Mouse (Mus musculus) brown adipose tissue, adult 24 weeks (tissue): Measurements from ENCODE around the gene F5. TPM values are rescaled to one million over a fixed set of nuclear protein-coding genes. Genes with fewer than 3 reads are reported as not detected.
"Not testable (repeated sequence)": the region's sequence is repeated elsewhere in the genome, so short reads cannot be mapped to it uniquely, and the experiment has no call there.

Source experiments
- H3K27ac ChIP-seq: fragments of 200-500 bp; replicated peaks from 2 replicates; pipeline ENCODE4 v1.5.1; 2012; ENCODE audit warnings: low read depth, mild to moderate bottlenecking, low read length
- H3K4me1 ChIP-seq: fragments of 200-500 bp; 2 replicates; pipeline ENCODE4 v1.6.1; 2012; ENCODE audit warnings: low read length, mixed read lengths; ENCODE audit not compliant: control insufficient read depth, insufficient read depth, insufficient read length
- H3K4me3 ChIP-seq: fragments of 200-500 bp; 2 replicates; pipeline ENCODE4 v1.5.1; 2012; ENCODE audit warnings: low read depth, mild to moderate bottlenecking, low read length, moderate library complexity; ENCODE audit not compliant: insufficient read depth
- polyA plus RNA-seq: library from polyadenylated mRNA; stranded (reverse); fragments of >200 nt; gene quantifications from 2 replicates; pipeline ENCODE4 v1.2.4, GENCODE M21; 2012; ENCODE audit not compliant: missing spikeins, insufficient read depth, insufficient read length

Gene F5
- polyA plus RNA-seq, 1 experiment = 0.40 TPM

DNA sequence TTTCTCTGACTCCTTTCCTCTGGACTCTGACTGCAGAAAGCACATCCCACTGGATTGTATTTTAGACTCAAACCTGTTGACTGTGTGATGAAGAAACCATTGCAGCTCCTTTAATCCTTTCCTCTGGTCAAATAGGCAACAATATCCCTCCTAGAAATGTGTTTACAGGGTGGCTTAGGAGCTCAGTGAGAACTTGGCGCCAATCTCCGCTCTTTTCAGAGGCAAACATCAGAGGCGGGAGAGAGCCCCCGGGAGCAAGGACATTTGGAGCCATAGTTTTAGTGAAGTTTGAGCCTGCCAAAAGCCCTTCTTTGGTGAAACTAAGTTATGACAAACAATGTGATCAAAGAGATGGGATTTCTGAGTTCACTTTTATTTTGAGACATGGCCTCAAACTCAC is 33.7 kb downstream of the F5 start:
- Histone ChIP-seq H3K4me1 (no peaks in the 10 kb centered on the region), H3K4me3 (no peak overlapping the region), H3K27ac (no peak overlapping the region)

DNA sequence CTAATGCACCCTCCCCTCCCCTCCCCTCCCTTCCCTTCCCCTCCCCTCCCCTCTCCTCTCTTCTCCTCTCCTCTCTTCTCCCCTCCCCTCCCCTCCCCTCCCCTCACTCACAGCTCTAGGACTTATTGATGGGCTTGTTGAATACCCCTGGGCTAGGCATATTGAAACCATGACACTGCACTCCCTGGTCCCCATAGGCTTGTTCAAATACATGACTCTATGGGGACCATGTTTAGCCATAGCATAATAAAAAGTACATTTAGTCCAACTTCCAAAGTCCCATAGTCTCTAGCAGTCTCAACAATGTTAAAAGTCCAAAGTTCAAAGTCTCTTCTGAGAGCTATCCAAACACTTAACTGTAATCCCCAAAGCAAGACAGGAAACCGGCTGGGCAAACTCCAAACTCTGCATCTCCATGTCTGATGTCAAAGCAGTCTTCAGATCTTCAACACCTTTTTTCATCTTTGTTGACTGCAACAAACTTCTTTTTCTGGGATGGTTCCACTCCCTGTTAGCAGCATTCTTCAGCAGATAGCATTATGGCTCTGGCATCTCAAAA is 35.4 kb downstream of the F5 start:
- Histone ChIP-seq H3K27ac (no peak overlapping the region), H3K4me3 (no peak overlapping the region)

DNA sequence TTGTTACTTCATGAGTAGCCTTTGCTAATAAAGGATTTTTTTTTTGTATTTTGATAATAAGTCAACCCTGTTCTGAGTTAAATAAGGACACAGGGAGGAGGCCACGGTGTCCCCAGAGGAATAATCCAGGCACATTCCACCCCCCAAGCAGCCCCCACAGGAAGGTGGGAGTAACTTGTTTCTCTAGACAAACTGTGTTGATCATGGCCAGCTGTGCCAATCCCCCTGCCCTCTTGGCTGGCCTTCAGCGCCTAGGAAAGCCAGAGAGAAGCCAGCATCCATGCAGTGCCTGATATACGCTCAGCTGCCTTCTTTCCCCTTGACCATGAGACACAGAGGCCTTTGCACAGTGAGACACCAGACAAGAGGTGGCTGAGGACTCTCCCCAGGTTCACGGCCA is 47.9 kb downstream of the F5 start:
- no peaks in the 10 kb centered on the region for H3K4me1 ChIP-seq
- H3K4me3 ChIP-seq = no peak overlapping the region
- no peak overlapping the region for H3K27ac ChIP-seq

More for the DNA sequence above, 35.4 kb downstream of the F5 start:
- H3K4me1 ChIP-seq = no peaks in the 10 kb centered on the region

DNA sequence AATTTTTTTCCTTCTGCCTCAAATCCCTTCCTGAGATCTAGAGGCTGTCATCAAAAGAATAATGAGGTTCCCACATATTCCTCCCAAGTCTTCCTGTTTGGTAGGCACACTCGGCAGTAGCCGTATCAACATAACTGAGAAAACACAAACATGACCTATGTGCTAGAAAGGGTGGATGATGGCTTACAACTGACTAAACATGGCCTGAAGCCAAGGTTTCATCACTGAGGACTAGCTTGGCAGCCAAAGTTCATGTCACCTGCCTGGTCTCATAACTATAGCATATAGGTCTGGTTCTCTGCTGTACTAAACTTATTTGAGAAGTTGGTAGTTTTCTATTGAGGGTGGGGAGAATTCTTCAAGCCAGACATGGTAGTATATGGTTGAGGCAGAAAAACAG is 56.8 kb downstream of the F5 start:
- Histone ChIP-seq H3K4me3 (no peak overlapping the region), H3K4me1 (no peaks in the 10 kb centered on the region), H3K27ac (no peak overlapping the region)

DNA sequence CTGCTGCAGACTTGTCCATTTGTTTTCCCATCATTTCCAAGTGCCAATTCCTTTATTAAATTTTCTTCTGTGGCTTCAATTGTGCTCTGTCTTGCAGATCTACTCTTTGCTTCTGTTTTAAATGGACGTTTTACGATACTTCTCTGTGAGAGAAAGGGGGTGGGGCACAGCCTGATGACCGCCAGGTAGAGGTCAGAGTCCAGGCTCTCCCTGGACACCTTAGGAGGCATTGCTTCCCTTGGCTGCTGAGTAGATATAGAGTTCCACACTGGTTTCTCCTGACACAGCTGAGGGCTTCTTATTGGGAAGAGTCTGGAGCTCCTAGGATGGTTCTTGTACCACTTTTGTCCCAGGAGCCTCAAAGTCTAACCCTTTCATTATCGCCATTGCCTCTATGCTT is 59.3 kb downstream of the F5 start:
- Histone ChIP-seq H3K27ac (no peak overlapping the region), H3K4me3 (no peak overlapping the region), H3K4me1 (no peaks in the 10 kb centered on the region)

GRCm38 (mm10) chr1:164212686-164213085 is 61.0 kb downstream of the F5 start:
- H3K27ac ChIP-seq = no peak overlapping the region
- H3K4me3 ChIP-seq = no peak overlapping the region
- no peaks in the 10 kb centered on the region for H3K4me1 ChIP-seq

DNA sequence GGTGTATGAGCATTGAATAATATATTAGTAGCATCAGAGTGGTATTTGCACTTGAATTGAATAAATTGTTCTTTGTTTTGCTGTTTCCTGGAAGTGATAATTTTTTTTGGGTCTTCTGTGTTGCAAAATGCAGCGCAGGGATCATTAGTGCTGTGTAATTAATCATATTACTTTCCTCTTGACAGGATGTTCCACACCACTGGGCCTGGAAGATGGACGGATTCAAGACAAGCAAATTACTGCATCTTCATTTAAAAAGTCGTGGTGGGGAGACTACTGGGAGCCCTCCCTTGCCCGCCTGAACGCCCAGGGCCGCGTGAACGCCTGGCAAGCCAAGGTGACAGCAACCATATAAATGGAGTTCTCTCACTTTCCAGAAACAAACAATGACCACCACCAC is 62.6 kb downstream of the F5 start:
- Histone ChIP-seq H3K27ac (no peak overlapping the region), H3K4me1 (no peaks in the 10 kb centered on the region), H3K4me3 (no peak overlapping the region)

GRCm38 (mm10) chr1:164215097-164215496 is 63.5 kb downstream of the F5 start:
- Histone ChIP-seq H3K4me1 (no peaks in the 10 kb centered on the region), H3K4me3 (no peak overlapping the region), H3K27ac (no peak overlapping the region)

DNA sequence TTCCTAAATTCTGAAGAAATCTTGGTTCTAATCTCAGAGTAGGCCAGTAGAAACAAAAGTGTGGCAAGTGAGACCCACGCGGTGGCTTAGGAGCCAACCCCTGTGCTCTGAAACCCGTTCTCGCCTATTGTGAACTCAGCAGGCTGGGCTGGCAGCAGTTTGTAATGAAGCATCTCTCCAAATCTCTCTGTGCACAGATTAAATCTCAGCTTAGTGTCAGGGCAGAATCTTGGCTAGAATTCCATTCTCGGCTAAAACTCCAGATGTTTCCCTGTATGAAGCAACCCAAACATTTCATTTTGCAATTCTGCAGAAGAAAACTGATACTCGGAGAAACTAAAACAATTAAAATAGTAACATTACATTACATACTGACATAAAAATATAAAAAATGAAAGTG is 63.9 kb downstream of the F5 start:
- Histone ChIP-seq H3K4me3 (no peak overlapping the region), H3K4me1 (no peaks in the 10 kb centered on the region), H3K27ac (no peak overlapping the region)

DNA sequence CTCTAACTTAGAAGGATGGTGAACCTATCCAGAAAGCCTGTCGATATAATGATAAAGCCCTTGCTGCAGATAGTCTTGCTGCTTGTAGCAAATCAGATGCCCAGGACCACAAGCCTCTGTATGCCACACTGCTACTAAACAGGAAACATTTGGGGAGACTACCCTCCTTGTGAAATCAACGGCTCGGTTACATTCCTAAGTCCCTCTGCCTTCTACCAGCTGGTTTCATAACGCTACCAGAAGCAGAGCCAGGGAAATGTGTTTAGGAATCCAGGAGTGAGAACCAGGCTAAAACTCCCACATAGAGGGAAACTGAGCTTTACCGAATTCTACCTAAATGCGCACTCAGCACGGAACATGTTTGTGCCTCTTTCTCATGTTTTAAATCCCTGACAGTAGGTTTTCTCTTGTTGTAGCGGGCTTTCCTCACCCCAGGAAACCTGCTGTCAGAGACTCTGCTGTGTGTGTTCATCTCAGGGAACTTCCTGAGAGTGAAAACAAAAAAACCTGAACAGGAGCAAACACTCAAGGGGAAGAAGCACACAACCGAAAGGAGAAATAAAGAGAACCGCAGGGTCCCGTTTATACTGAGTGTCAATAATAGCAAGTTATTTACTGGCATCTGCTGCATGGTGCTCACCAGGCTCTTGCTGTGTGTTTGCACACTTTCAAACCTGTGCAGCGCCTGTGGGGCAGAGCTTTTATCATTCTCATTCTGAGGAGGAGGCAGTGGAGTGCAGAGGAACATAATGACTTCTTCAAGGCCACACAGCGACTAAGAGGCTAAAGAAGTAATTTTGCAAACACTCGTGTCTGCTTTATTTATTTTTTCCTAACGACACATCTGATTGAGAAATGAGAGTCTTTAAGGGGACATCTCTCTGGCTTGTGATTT is 66.4 kb downstream of the F5 start:
- Histone ChIP-seq H3K4me3 (no peak overlapping the region), H3K27ac (no peak overlapping the region), H3K4me1 (no peaks in the 10 kb centered on the region)

DNA sequence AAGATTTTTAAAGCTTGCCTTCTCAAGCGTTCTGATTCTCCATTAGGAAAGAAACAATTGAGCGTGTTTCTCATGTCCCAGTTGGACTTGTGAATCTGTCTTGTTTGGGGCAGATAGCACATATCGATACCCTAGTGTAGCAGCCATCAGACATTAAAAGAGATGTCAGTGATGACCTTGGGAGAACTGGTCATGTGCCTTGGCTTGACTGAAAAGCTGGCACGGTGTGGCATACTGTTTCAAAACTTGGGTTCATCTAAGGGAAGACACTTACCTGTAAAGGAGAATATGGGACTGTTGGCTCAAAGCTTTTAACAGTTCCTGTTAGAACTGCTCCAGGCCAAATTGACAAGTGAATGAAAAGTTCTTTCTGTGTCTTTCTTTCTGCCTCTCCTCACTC is 68.6 kb downstream of the F5 start:
- Histone ChIP-seq H3K4me1 (no peaks in the 10 kb centered on the region), H3K4me3 (no peak overlapping the region), H3K27ac (no peak overlapping the region)

DNA sequence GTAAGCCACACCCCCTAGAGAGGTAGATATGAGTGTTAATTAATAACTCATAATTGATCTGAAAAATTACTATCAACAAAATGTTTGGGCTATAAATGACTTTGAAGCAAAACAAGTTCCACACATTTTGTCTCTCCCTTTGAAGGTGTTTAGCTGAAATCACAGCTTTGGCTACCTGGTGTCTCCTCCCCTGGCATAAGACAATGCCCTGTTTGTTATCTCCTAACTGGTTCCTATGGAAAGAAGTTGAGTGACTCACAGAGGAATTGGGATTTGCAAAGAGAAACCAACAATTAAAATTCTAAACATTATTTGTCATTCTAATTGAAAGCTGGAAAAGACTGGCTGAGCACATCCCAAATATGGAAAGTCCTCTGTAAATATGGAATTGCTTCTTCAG is 71.5 kb downstream of the F5 start:
- H3K4me3 ChIP-seq = no peak overlapping the region
- H3K4me1 ChIP-seq = no peaks in the 10 kb centered on the region
- no peak overlapping the region for H3K27ac ChIP-seq

DNA sequence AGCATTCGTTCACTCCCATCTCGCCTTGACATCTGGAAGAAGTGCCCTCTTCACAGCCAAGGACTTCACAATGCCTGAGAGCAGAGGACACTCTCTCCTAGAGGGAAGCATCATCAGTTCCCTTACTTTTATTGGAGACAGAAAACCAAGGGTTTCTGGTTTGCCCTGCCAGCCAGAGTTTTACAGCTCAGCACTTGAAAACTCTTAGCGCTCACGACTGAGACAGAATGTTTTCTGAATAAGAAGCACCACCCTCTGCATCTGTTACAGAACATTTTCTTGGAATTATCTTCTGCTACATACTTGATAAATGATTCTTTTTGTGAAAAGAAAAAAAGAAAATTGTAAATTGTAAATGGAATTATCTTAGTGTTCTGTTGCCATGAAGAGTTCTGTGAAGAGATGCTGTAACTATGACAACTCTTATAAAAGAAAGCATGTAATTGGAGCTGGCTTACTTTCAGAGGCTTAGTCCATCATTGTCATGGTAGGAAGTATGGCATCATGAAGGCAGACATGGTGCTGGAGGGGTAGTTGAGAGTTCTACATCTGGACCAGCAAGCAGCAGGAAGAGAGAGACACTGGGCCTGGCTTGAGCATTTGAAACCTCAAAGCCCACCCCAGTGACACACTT is 80.4 kb downstream of the F5 start:
- H3K27ac ChIP-seq, H3K4me3 ChIP-seq, H3K4me1 ChIP-seq: not testable (repeated sequence)

DNA sequence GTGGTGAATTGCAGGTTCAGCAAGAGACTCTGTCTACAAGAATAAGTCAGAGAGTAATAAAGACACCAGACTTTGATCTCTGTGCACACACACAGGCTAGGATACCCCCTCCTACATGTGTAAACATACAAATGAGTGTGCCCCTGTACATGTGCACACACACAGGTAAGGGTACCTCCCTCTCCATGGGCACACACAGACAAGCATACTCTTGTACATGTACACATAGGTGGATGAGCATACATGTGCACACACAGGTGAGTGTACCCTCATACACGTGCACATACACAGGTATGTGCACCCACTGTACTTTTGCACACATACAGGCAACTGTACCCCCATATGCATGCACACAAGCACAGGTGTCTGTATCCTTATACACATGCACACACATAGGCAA is 81.8 kb downstream of the F5 start:
- Histone ChIP-seq H3K27ac (no peak overlapping the region), H3K4me1 (no peaks in the 10 kb centered on the region), H3K4me3 (no peak overlapping the region)

GRCm38 (mm10) chr1:164235078-164235477 is 83.4 kb downstream of the F5 start:
- Histone ChIP-seq H3K4me3 (no peak overlapping the region), H3K27ac (no peak overlapping the region), H3K4me1 (no peaks in the 10 kb centered on the region)

GRCm38 (mm10) chr1:164236078-164236477 is 84.4 kb downstream of the F5 start:
- H3K27ac ChIP-seq = no peak overlapping the region
- H3K4me1 ChIP-seq = no peaks in the 10 kb centered on the region
- no peak overlapping the region for H3K4me3 ChIP-seq
